Mouse (Mus musculus) layer of hippocampus, adult 8-10 months (tissue): ENCODE results near the gene A930018P22Rik. TPM values are rescaled to one million over a fixed set of nuclear protein-coding genes. Genes with fewer than 3 reads are reported as not detected.
"Not testable (repeated sequence)": the region's sequence is repeated elsewhere in the genome, so short reads cannot be mapped to it uniquely, and the experiment has no call there.

Experiments
- DNase-seq, 2 experiments: peaks; one replicate each; pipeline ENCODE4 v3.0.0; 2022; ENCODE audit warnings: low spot score in 2 of 2
- total RNA-seq, 4 experiments: library from RNA; stranded (reverse); gene quantifications; 2 replicates each; pipeline ENCODE4 v1.2.4; 2022

The A930018P22Rik gene
- under 1 TPM in 1 of 4 experiments, not detected in 3; 0.54 TPM for total RNA-seq

GRCm38 (mm10) chr2:104122505-104123378 is at the start of gene A930018P22Rik:
Gene A930018P22Rik, plus strand, starts transcription at chr2:104122769.
- peak; percentile 81 to 85 for DNase-seq

GRCm38 (mm10) chr2:104078285-104078684 is 44.3 kb upstream of the A930018P22Rik start:
- not testable (repeated sequence) for DNase-seq

DNA sequence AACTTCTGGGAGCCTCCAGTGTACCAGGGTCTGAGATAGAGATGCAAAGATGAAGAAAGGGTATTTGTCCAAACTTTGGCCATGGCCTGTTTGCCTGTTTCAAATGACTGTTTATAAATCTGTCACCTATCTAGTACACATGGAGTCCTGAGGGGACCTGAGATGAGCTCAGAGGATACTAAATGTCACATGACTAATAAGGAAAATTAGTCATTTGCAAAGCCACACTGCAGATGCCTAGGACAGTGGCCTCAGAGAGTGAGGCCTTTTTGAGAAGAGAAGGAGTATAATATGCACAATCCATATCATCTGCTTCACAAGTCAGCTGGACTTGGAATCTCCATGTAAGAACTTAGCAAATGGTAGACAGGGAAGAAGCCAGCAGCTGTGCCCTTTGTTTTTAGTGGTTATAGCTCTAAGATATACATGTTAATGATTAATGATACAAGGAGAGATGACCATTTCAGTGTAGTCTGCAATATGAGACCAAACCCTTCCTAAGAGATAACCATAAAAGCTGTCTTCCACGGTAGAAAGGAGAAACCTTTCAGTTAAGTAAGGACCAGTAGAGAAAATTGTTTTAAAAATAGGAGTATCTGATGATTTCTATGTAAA is 41.0 kb upstream of the A930018P22Rik start:
- DNase-seq: not testable (repeated sequence)

DNA sequence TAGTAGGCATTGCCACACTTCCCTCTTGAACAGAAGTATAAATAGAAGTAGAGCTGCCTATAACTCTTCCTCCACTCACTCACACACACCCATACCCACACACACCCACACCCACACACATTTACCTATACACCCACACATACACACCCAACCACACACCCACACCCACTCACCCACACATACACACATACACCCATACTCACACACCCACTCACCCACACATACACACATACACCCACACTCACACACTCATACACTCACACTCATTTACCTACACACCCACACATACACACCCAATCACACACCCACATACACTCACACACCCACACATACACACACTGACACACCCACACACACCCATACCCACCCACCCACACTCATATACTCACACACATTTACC is 40.1 kb upstream of the A930018P22Rik start:
- no peak for DNase-seq

DNA sequence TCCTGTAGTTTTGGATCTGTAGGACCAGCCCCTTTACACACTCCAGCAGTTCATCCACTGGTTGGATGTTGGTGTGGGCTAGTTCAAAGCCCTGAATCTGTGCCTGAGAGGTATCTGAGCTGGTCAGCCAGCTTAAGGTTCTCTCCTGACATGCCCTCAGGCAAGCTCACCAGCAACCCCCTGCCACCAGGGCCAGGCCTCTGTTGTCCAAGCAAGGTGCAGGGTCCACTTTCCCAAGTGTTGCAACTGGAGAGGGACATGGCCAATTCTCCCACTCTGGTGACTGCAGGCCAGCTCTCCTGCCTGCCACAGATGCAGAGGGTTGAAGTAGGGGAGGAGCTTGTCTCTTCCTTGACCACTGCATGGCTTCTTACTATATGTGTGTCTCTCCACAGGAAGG is 38.5 kb upstream of the A930018P22Rik start:
- not testable (repeated sequence) for DNase-seq

- not testable (repeated sequence) for DNase-seq
Measured at GRCm38 (mm10) chr2:104087562-104087961, 35.0 kb upstream of the A930018P22Rik start.

GRCm38 (mm10) chr2:104093305-104093704 is 29.3 kb upstream of the A930018P22Rik start:
- DNase-seq: no peak

- DNase-seq: peak; percentile 21 to 39
Measured at GRCm38 (mm10) chr2:104095741-104096213, 26.8 kb upstream of the A930018P22Rik start, which contains the start of gene Cd59a. Gene Cd59a, plus strand, starts transcription at chr2:104095801.

GRCm38 (mm10) chr2:104096256-104096655 is 26.3 kb upstream of the A930018P22Rik start:
- no peak for DNase-seq

GRCm38 (mm10) chr2:104096796-104097195 is 25.8 kb upstream of the A930018P22Rik start:
- DNase-seq: not testable (repeated sequence)

- DNase-seq: not testable (repeated sequence)
Measured at GRCm38 (mm10) chr2:104097396-104097795, 25.2 kb upstream of the A930018P22Rik start.

DNA sequence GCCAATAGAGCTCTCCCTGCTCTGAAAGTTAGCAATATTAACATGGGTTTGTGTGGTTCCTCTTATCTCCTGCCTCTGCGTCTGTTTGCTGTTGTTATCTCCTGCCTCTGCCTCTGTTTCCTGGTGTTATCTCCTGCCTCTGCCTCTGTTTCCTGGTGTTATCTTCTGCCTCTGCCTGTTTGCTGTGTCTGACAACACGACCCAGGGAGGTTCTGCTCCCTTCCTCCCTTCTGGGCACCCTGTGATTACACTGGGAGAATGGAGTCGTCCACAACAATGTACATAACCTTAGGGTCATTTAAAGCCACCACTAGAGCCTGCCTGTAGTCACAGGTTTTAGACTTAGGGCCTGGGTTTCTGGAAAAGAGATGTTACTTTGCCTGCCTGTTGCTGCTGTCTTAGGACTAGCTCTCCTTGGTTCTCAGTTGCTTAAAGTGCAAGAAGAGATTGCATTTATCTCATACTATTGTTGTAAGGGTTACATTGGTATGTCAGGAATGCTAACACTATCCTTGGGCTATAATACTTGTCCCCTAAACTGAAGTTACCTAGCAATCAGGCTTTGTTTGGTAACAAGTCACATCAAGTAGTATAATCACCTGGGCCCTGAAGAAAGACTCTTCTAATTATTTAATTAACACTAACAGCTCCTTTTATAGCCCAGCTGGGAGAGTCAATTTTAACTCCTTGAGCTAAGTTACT is 23.9 kb upstream of the A930018P22Rik start:
- no peak for DNase-seq

DNA sequence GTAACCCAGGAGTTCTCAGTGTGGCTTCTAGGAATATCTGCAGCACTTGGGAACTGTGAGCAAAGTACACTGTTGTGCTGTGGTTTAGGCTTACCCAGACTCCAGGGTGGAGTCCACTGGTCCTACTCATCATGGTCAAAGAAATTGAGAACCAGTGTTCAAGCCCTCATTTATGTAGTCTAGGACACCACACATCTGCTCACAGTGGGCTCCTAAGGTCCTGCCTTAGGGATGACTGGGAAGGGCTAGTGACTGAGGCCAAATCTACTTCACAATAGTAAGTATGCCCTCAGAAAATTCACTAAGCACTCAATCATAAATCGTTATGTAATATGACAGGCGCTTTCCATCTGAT is 23.4 kb upstream of the A930018P22Rik start:
- no peak for DNase-seq

- DNase-seq: no peak
Measured at GRCm38 (mm10) chr2:104099946-104100345, 22.6 kb upstream of the A930018P22Rik start.

DNA sequence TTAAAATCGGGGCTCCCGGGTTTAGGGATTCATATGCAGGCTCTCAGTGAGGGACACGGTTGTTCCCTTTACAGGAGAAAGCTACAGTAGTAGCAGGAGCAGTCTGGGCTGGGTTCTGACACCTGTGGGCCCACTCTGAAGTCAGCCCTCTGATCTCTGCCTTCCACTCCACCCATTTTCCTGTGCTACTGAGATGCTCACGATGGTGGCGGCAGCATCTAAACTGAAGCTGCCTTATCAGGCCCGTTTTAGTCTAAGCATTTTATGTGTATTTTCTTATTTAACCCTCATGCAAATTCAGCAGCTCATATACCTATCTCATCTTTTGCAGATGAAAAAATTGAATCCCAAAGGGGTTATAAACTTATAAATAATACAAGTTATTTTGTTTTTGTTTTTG is 17.8 kb upstream of the A930018P22Rik start:
- DNase-seq: no peak

DNA sequence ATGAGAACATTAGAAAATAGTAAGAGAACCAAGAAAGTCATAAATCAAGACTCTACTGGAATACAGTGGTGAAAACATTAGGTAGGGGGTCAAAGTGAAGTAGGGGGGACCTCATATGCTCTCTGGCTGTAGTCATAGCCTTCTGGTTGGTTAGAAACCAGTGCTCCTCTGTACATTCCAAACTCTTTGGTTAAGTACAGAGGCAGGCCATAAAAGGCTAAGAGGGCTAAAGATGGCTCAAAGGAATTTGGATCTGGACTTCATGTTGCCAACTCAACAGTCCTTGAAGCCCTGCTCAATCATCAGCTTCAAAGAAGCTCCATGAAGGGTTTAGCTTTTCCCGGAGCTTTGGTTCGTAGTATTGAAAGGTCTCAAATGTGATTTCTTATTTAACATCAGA is 13.5 kb upstream of the A930018P22Rik start:
- not testable (repeated sequence) for DNase-seq

- no peak for DNase-seq
Measured at GRCm38 (mm10) chr2:104109528-104109927, 13.0 kb upstream of the A930018P22Rik start.

GRCm38 (mm10) chr2:104110031-104110430 is 12.5 kb upstream of the A930018P22Rik start:
- DNase-seq: no peak

- DNase-seq: not testable (repeated sequence)
Measured at GRCm38 (mm10) chr2:104111170-104111797, 11.3 kb upstream of the A930018P22Rik start.

- DNase-seq: not testable (repeated sequence)
Measured at GRCm38 (mm10) chr2:104113563-104113962, 9.0 kb upstream of the A930018P22Rik start.

GRCm38 (mm10) chr2:104114898-104115297 is 7.7 kb upstream of the A930018P22Rik start:
- DNase-seq: no peak
